In the genomic region with DNA sequence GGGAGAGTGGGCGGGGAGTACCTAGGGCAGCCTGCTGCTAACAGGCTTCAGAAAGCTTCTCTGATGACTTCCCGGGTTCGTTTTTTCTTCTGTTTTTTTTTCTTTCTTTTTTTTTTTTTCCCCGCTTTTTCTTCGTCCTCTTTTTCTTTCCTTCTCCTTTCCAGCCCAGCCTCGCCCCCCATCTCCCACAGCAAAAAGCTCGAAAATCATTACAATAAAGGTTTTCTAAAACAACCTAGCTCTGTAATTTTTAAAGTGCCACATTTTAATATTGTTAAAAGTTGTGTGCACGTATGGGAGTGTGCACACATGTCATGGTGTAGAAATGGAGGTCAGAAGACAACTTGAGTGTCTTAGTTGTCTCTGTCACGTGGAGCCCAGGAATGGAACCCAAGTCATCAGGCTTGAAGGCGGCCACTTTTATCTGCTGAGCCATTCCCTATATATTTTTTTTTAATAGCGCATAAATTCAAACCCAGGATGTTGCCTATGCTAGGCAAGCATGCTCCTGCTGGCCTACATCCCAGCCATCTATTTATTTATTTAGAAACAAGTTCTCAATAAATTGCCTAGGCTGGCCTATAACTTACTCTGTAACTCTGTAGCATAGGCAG, we compare ENCODE assay signal across 9 mouse cellular contexts. TPM values are rescaled to one million over a fixed set of nuclear protein-coding genes. Genes with fewer than 3 reads are reported as not detected.
DNase-seq lines count a peak whose midpoint lies in the region; ATAC-seq and TF ChIP-seq lines count a peak whose summit lies in the region.
"Had no signal": no experiment of that assay in that cellular context is flagged by ENCODE, and none has a peak within 500 bp of the region (broad histone marks: within the 10 kb centered on the region; RNA-seq: fewer than 3 reads in every experiment).

No protein-coding gene starts in this region.

- 17% methylated on average over 11 of the region's 11 CpGs for WGBS in kidney, embryonic 14.5 days
- WGBS in kidney, adult 2 months = 18% methylated on average over 11 of the region's 11 CpGs
- WGBS in hindbrain, embryonic 13.5 days = 24% methylated on average over 11 of the region's 11 CpGs
- 22% methylated on average over 11 of the region's 11 CpGs for WGBS in midbrain, embryonic 14.5 days

- peak overlapping the region; percentile 76 for H3K4me2 ChIP-seq in kidney, embryonic 14.5 days (replicated peaks; ENCODE audit: low read depth, low read length)
- H3K4me2 ChIP-seq in hindbrain, embryonic 13.5 days = peak overlapping the region; percentile 81
- peak overlapping the region; percentile 71 for H3K4me2 ChIP-seq in midbrain, embryonic 14.5 days (ENCODE audit: low read length)

- H3K4me3 ChIP-seq in kidney, embryonic 14.5 days (ENCODE audit: low read length) = peak overlapping the region; percentile 85
- H3K4me3 ChIP-seq in kidney, adult 2 months (ENCODE audit: insufficient read depth, low read depth, low read length) = no peak overlapping the region
- peak overlapping the region; percentile 72 for H3K4me3 ChIP-seq in hindbrain, embryonic 13.5 days
- H3K4me3 ChIP-seq in midbrain, embryonic 14.5 days (replicated peaks; ENCODE audit: low read depth, low read length) = peak overlapping the region; percentile 72

- no peak for TF ChIP-seq CTCF in kidney, adult 2 months (conservative IDR thresholded peaks at IDR 0.05; ENCODE audit: insufficient read depth, insufficient read length, low read depth, low read length)
- TF ChIP-seq CTCF in brain, embryonic 14.5 days (IDR thresholded peaks at IDR 0.05; ENCODE audit: borderline replicate concordance, extremely low read depth, insufficient read depth, insufficient read length) = no peak

- H3K27me3 ChIP-seq in kidney, embryonic 14.5 days (ENCODE audit: control insufficient read depth, insufficient read depth, low read length) = no peaks in the 10 kb centered on the region
- H3K27me3 ChIP-seq in kidney, adult 2 months (replicated peaks; ENCODE audit: control insufficient read depth, insufficient read depth, low read length) = no peaks in the 10 kb centered on the region
- H3K27me3 ChIP-seq in hindbrain, embryonic 13.5 days = 0 out of 2 replicates have a peak, but pooled peaks cover 1% of the 10 kb centered on the region
- no peaks in the 10 kb centered on the region for H3K27me3 ChIP-seq in midbrain, embryonic 14.5 days (ENCODE audit: control insufficient read depth, insufficient read depth, low read length)

- DNase-seq in kidney, adult 2 months = no peak
- DNase-seq in brain, embryonic 14.5 days (ENCODE audit: low read depth) = peak; percentile 5
- peak; percentile 15 for DNase-seq in midbrain, embryonic 14.5 days
- DNase-seq in retina, embryonic 14.5 days (ENCODE audit: low spot score) = no peak
- DNase-seq in c-Kit-positive CD71-positive TER-119-positive erythroid progenitor cells, embryonic 14.5 days (ENCODE audit: low spot score) = no peak

- H3K27ac ChIP-seq in kidney, embryonic 14.5 days (ENCODE audit: low read depth, low read length) = no peak overlapping the region
- no peak overlapping the region for H3K27ac ChIP-seq in kidney, adult 2 months (ENCODE audit: insufficient read depth, low read depth, low read length)
- no peak overlapping the region for H3K27ac ChIP-seq in hindbrain, embryonic 13.5 days
- H3K27ac ChIP-seq in midbrain, embryonic 14.5 days (replicated peaks; ENCODE audit: low read depth, low read length) = peak overlapping the region; percentile 45; the same call in 1 of the 2 replicates

- peaks cover 9% of the 10 kb centered on the region; the same call in 1 of the 2 replicates for H3K36me3 ChIP-seq in kidney, embryonic 14.5 days (ENCODE audit: control insufficient read depth, insufficient read depth, low read length)
- no peaks in the 10 kb centered on the region for H3K36me3 ChIP-seq in kidney, adult 2 months (ENCODE audit: control insufficient read depth, insufficient read depth, low read length)
- H3K36me3 ChIP-seq in hindbrain, embryonic 13.5 days = no peaks in the 10 kb centered on the region
- peaks cover 8% of the 10 kb centered on the region; the same call in 1 of the 2 replicates for H3K36me3 ChIP-seq in midbrain, embryonic 14.5 days (ENCODE audit: control insufficient read depth, insufficient read depth, low read length)

- TF ChIP-seq POLR2A in kidney, adult 2 months (IDR thresholded peaks at IDR 0.05; ENCODE audit: low read depth, low read length) = no peak
- TF ChIP-seq POLR2A in brain, embryonic 14.5 days (IDR thresholded peaks at IDR 0.05; ENCODE audit: borderline replicate concordance, extremely low read depth, insufficient read depth, insufficient read length, poor library complexity, severe bottlenecking) = no peak

- H3K4me1 ChIP-seq in kidney, embryonic 14.5 days (ENCODE audit: control insufficient read depth, insufficient read depth, low read length) = peaks cover 9% of the 10 kb centered on the region
- H3K4me1 ChIP-seq in kidney, adult 2 months (ENCODE audit: control insufficient read depth, insufficient read depth, low read length) = peaks cover 6% of the 10 kb centered on the region; the same call in 1 of the 2 replicates
- peaks cover 20% of the 10 kb centered on the region for H3K4me1 ChIP-seq in hindbrain, embryonic 13.5 days (replicated peaks)
- H3K4me1 ChIP-seq in midbrain, embryonic 14.5 days (ENCODE audit: control insufficient read depth, insufficient read depth, low read length) = peaks cover 9% of the 10 kb centered on the region

- ATAC-seq in kidney, embryonic 14.5 days (ENCODE audit: low FRiP score, low TSS enrichment) = no peak
- ATAC-seq in hindbrain, embryonic 13.5 days (ENCODE audit: low FRiP score) = no peak
- no peak for ATAC-seq in midbrain, embryonic 14.5 days (ENCODE audit: low FRiP score, low TSS enrichment)
- ATAC-seq in megakaryocyte progenitor cell, adult 5-6 weeks (replicated peaks; ENCODE audit: poor library complexity) = no peak

- no peaks in the 10 kb centered on the region for H3K9me3 ChIP-seq in kidney, embryonic 14.5 days (ENCODE audit: control insufficient read depth, low read length)
- no peaks in the 10 kb centered on the region for H3K9me3 ChIP-seq in hindbrain, embryonic 13.5 days
- no peaks in the 10 kb centered on the region for H3K9me3 ChIP-seq in midbrain, embryonic 14.5 days (ENCODE audit: control insufficient read depth, low read length)

- peak overlapping the region; percentile 80; the same call in 1 of the 2 replicates for H3K9ac ChIP-seq in kidney, embryonic 14.5 days (ENCODE audit: low read depth, low read length)
- H3K9ac ChIP-seq in hindbrain, embryonic 13.5 days = peak overlapping the region; percentile 84; the same call in 1 of the 2 replicates
- peak overlapping the region; percentile 61; the same call in 1 of the 2 replicates for H3K9ac ChIP-seq in midbrain, embryonic 14.5 days (replicated peaks; ENCODE audit: low read length)

RNA-seq across cellular contexts. Expression of gene Wdr61, which starts 0.4 kb away (rescaled TPM):
- polyA plus RNA-seq in kidney, embryonic 14.5 days (2014; fragmentation: Nextera tagmentation; extraction: Ambion mirVana) = 162 and 192 TPM in 2 replicates
- 43.0 and 51.9 TPM in 2 replicates for polyA plus RNA-seq in kidney, adult 2 months (2012; rRNA removed)
- 65.1 and 90.8 TPM in 2 replicates for polyA plus RNA-seq in brain, embryonic 14.5 days (2012; rRNA removed)
- 110 and 112 TPM in 2 replicates for polyA plus RNA-seq in hindbrain, embryonic 13.5 days (2015; fragmentation: Nextera tagmentation; extraction: Ambion mirVana)
- polyA plus RNA-seq in midbrain, embryonic 14.5 days (2014; fragmentation: Nextera tagmentation; extraction: Ambion mirVana) = 111 and 114 TPM in 2 replicates
- total RNA-seq in megakaryocyte progenitor cell, adult 5-6 weeks (2015) = 127 and 129 TPM in 2 replicates
- 68.9 and 94.4 TPM in 2 replicates for total RNA-seq in megakaryocyte progenitor cell, adult 5-6 weeks (2017)

RNA-seq across cellular contexts. Expression of gene Crabp1, which starts 29.8 kb away (rescaled TPM):
- 103 and 140 TPM in 2 replicates for polyA plus RNA-seq in kidney, embryonic 14.5 days (2014; fragmentation: Nextera tagmentation; extraction: Ambion mirVana)
- polyA plus RNA-seq in kidney, adult 2 months (2012; rRNA removed) = 0.29 and 1.1 TPM in 2 replicates
- polyA plus RNA-seq in brain, embryonic 14.5 days (2012; rRNA removed) = 112 and 168 TPM in 2 replicates
- 368 and 389 TPM in 2 replicates for polyA plus RNA-seq in hindbrain, embryonic 13.5 days (2015; fragmentation: Nextera tagmentation; extraction: Ambion mirVana)
- 34.8 and 35.1 TPM in 2 replicates for polyA plus RNA-seq in midbrain, embryonic 14.5 days (2014; fragmentation: Nextera tagmentation; extraction: Ambion mirVana)
- total RNA-seq in megakaryocyte progenitor cell, adult 5-6 weeks (2015) = not detected in 2 replicates
- total RNA-seq in megakaryocyte progenitor cell, adult 5-6 weeks (2017) = not detected in 2 replicates
- polyA plus RNA-seq: inflammation-experienced regulatory T-cells, adult 6 months had no signal

RNA-seq across cellular contexts. Expression of gene Dnaja4, which starts 36.1 kb away (rescaled TPM):
- polyA plus RNA-seq in kidney, embryonic 14.5 days (2014; fragmentation: Nextera tagmentation; extraction: Ambion mirVana) = 1.9 and 3.0 TPM in 2 replicates
- 7.0 and 9.6 TPM in 2 replicates for polyA plus RNA-seq in kidney, adult 2 months (2012; rRNA removed)
- polyA plus RNA-seq in brain, embryonic 14.5 days (2012; rRNA removed) = 6.3 and 7.3 TPM in 2 replicates
- polyA plus RNA-seq in hindbrain, embryonic 13.5 days (2015; fragmentation: Nextera tagmentation; extraction: Ambion mirVana) = 4.8 and 7.2 TPM in 2 replicates
- polyA plus RNA-seq in midbrain, embryonic 14.5 days (2014; fragmentation: Nextera tagmentation; extraction: Ambion mirVana) = 5.0 TPM in 2 replicates
- total RNA-seq in megakaryocyte progenitor cell, adult 5-6 weeks (2015) = 0.51 and 1.4 TPM in 2 replicates
- 1.3 and 1.8 TPM in 2 replicates for total RNA-seq in megakaryocyte progenitor cell, adult 5-6 weeks (2017)

Comparison
In these comparisons a context has a peak if more than half of its experiments do, and no peak if none do; other contexts are left out.
1. RNA of gene Crabp1, which starts 29.8 kb away (polyA plus RNA-seq): 368 to 389 TPM in hindbrain, embryonic 13.5 days, 112 to 168 TPM in brain, embryonic 14.5 days, 103 to 140 TPM in kidney, embryonic 14.5 days and 34.8 to 35.1 TPM in midbrain, embryonic 14.5 days; 0.29 to 1.1 TPM in kidney, adult 2 months; every median in the first group is over 10 times any median in the second.
2. DNase-seq: peak in brain, embryonic 14.5 days (single experiment) and midbrain, embryonic 14.5 days (single experiment); none in kidney, adult 2 months (single experiment), retina, embryonic 14.5 days (single experiment) and c-Kit-positive CD71-positive TER-119-positive erythroid progenitor cells, embryonic 14.5 days (single experiment).
3. Peak in every context shown above with its lines, with median percentiles within 50 percentile points of each other: H3K4me2 ChIP-seq and H3K9ac ChIP-seq.